In the genomic region with DNA sequence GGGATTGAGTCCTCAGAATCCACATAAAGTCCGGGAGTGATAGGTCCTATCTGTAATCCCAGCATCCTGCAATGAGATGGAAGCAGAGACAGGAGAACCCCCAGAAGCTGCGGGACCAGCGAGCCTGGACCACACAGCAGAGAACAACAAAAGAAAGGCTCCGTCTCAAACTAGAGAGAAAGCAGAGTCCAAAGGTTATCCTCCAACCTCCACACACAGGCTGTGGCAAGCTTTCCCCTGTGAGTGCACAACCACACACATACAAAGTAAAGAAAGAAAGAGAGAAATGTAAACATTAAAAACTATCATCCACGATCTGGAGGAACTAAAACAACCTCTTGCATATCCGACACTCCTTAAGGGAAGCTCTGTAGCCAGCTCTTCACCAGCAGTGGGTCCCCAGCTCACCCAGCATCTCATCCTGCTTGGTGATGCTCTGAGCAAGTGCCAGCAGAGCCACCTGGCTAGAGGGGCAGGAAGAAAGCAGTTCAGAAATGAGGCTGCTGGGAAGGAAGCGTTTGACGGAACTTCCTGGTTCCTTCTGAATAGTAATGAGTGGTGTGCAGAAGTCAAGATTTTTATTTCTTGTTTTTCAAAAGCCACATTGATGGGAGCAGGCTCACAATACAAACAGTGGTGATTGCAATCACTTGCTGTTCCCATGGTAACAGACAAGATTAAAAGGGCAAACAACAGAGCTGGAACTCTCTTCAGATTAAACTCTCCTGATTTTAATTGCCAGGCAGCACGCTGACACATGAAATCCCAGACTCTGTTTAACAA, we compare ENCODE assay signal across 9 mouse cellular contexts. TPM values are rescaled to one million over a fixed set of nuclear protein-coding genes. Genes with fewer than 3 reads are reported as not detected.
DNase-seq lines count a peak whose midpoint lies in the region; ATAC-seq and TF ChIP-seq lines count a peak whose summit lies in the region.
"Had no signal": no experiment of that assay in that cellular context is flagged by ENCODE, and none has a peak within 500 bp of the region (broad histone marks: within the 10 kb centered on the region; RNA-seq: fewer than 3 reads in every experiment).

No protein-coding gene starts in this region.

- no peak overlapping the region for H3K4me2 ChIP-seq in forebrain, embryonic 11.5 days (ENCODE audit: low read depth, low read length, severe bottlenecking)
- H3K4me2 ChIP-seq in stomach, postnatal 0 days (replicated peaks; ENCODE audit: low read depth) = no peak overlapping the region

- ATAC-seq in forebrain, embryonic 11.5 days (replicated peaks; ENCODE audit: low FRiP score) = 0 out of 2 replicates have a peak, but pooled peaks have one; percentile 56
- peak; percentile 41 for ATAC-seq in inflammation-experienced regulatory T-cells, adult 6 months
- peak; percentile 75 for ATAC-seq in stomach, postnatal 0 days (ENCODE audit: low FRiP score, low TSS enrichment)
- no peak for ATAC-seq in monocyte, adult 5-6 weeks (replicated peaks; ENCODE audit: insufficient number of reproducible peaks, low FRiP score, low TSS enrichment, poor library complexity, severe bottlenecking)

- no peaks in the 10 kb centered on the region for H3K36me3 ChIP-seq in forebrain, embryonic 11.5 days (ENCODE audit: control insufficient read depth, insufficient read depth, low read length)
- no peaks in the 10 kb centered on the region for H3K36me3 ChIP-seq in stomach, postnatal 0 days (ENCODE audit: control insufficient read depth, insufficient read depth, low read length)

- H3K4me3 ChIP-seq in layer of hippocampus, adult 2 months = no peak overlapping the region
- H3K4me3 ChIP-seq in forebrain, embryonic 11.5 days (ENCODE audit: low read depth, low read length) = no peak overlapping the region
- H3K4me3 ChIP-seq in stomach, postnatal 0 days (ENCODE audit: low read depth, low read length) = no peak overlapping the region

- TF ChIP-seq EP300 in stomach, postnatal 0 days (optimal IDR thresholded peaks at IDR 0.05) = no peak

- peak overlapping the region; percentile 12; the same call in 1 of the 2 replicates for H3K9ac ChIP-seq in forebrain, embryonic 11.5 days (ENCODE audit: low read length)
- no peak overlapping the region for H3K9ac ChIP-seq in stomach, postnatal 0 days (ENCODE audit: low read length)
- H3K9ac ChIP-seq: liver, embryonic 14.5 days had no signal

- WGBS in forebrain, embryonic 11.5 days = 43% methylated on average over 9 of the region's 9 CpGs
- 27% methylated on average over 9 of the region's 9 CpGs for WGBS in stomach, postnatal 0 days

- H3K27ac ChIP-seq in layer of hippocampus, adult 2 months = peak overlapping the region; percentile 67
- H3K27ac ChIP-seq in forebrain, embryonic 11.5 days (ENCODE audit: low read depth, low read length) = peak overlapping the region; percentile 26; the same call in 1 of the 2 replicates
- H3K27ac ChIP-seq in stomach, postnatal 0 days (replicated peaks) = peak overlapping the region; percentile 30
- H3K27ac ChIP-seq: liver, embryonic 14.5 days had no signal

- TF ChIP-seq CTCF in layer of hippocampus, adult 2 months (conservative IDR thresholded peaks at IDR 0.05) = no peak
- no peak for TF ChIP-seq CTCF in stomach, postnatal 0 days (IDR thresholded peaks at IDR 0.05; ENCODE audit: low read depth)

- H3K27me3 ChIP-seq in forebrain, embryonic 11.5 days (ENCODE audit: control insufficient read depth, insufficient read depth, low read length) = no peaks in the 10 kb centered on the region
- no peaks in the 10 kb centered on the region for H3K27me3 ChIP-seq in stomach, postnatal 0 days (ENCODE audit: control insufficient read depth, insufficient read depth, low read length)

- peaks cover 5% of the 10 kb centered on the region for H3K4me1 ChIP-seq in forebrain, embryonic 11.5 days (replicated peaks; ENCODE audit: control insufficient read depth, insufficient read depth, low read length)
- H3K4me1 ChIP-seq in stomach, postnatal 0 days (replicated peaks; ENCODE audit: control insufficient read depth, insufficient read depth) = no peaks in the 10 kb centered on the region

- no peak for DNase-seq in layer of hippocampus, adult 2 months (ENCODE audit: low spot score in 2 of 2)
- no peak for DNase-seq in layer of hippocampus, adult 11-12 months (ENCODE audit: low spot score)
- DNase-seq in forebrain, embryonic 11.5 days (ENCODE audit: low spot score) = no peak
- peak; percentile 44 for DNase-seq in stomach, postnatal 0 days (ENCODE audit: low spot score)
- DNase-seq in testis, postnatal 10 days (ENCODE audit: low spot score) = no peak
- DNase-seq: kidney, postnatal 25 days had no signal

- H3K9me3 ChIP-seq in forebrain, embryonic 11.5 days (ENCODE audit: control insufficient read depth, low read length) = no peaks in the 10 kb centered on the region
- H3K9me3 ChIP-seq in stomach, postnatal 0 days (ENCODE audit: control insufficient read depth, low read length) = no peaks in the 10 kb centered on the region

RNA-seq across cellular contexts. Expression of a gene that starts 26.2 kb away (rescaled TPM):
- total RNA-seq in layer of hippocampus, adult 2 months (2021) = not detected
- 0.20 and 0.41 TPM in 2 replicates for polyA plus RNA-seq in forebrain, embryonic 11.5 days (2014; fragmentation: Nextera tagmentation; extraction: Ambion mirVana)
- under 1 TPM in 1 of 3 experiments, not detected in 2; 0.15 TPM for polyA plus RNA-seq in inflammation-experienced regulatory T-cells, adult 6 months (2017; shearing (Covaris generic))
- polyA plus RNA-seq in stomach, postnatal 0 days (2015; fragmentation: Nextera tagmentation; extraction: Ambion mirVana) = 0.16 and 0.27 TPM in 2 replicates
- total RNA-seq in monocyte, adult 5-6 weeks (2017) = 0.67 TPM in 1 of 3 replicates, not detected in the others

RNA-seq across cellular contexts. Expression of a gene that starts 30.7 kb away (rescaled TPM):
- under 1 TPM; 0.90 to 0.93 TPM for total RNA-seq in layer of hippocampus, adult 2 months (2021)
- polyA plus RNA-seq in forebrain, embryonic 11.5 days (2014; fragmentation: Nextera tagmentation; extraction: Ambion mirVana) = 228 and 241 TPM in 2 replicates
- polyA plus RNA-seq in inflammation-experienced regulatory T-cells, adult 6 months (2017; shearing (Covaris generic)) = 10 to 100 TPM in 1 of 3 experiments, 1 to 10 TPM in 2; 2.4 to 38.2 (median 2.6) TPM
- polyA plus RNA-seq in stomach, postnatal 0 days (2015; fragmentation: Nextera tagmentation; extraction: Ambion mirVana) = 18.0 and 22.2 TPM in 2 replicates
- not detected in 3 replicates for total RNA-seq in monocyte, adult 5-6 weeks (2017)
